Mouse (Mus musculus) embryonic facial prominence, embryonic 11.5 days (tissue): ENCODE measurements around the gene Pbxip1. TPM values are rescaled to one million over a fixed set of nuclear protein-coding genes. Genes with fewer than 3 reads are reported as not detected.

Experiments
- polyA plus RNA-seq: library from polyadenylated mRNA; unstranded; fragments of >200 nt; fragmentation: Nextera tagmentation; extraction: Ambion mirVana; gene quantifications from 2 replicates; pipeline ENCODE4 v1.2.1, GENCODE M21; 2014

The Pbxip1 gene
- polyA plus RNA-seq, 1 experiment from 2014 or later: 9.1 TPM

Other genes starting within 250 kb of the Pbxip1 start
- 34.6 TPM in 2 replicates for gene Gba, start 233.8 kb upstream of the Pbxip1 start, polyA plus RNA-seq
- gene Thbs3, start 221.5 kb upstream of the Pbxip1 start, polyA plus RNA-seq: 24.4 and 26.0 TPM in 2 replicates
- 208 and 225 TPM in 2 replicates for gene Mtx1, start 209.6 kb upstream of the Pbxip1 start, polyA plus RNA-seq
- gene Muc1, start 207.6 kb upstream of the Pbxip1 start, polyA plus RNA-seq: 0.90 and 1.3 TPM in 2 replicates
- gene Krtcap2, start 190.7 kb upstream of the Pbxip1 start, polyA plus RNA-seq: 287 and 288 TPM in 2 replicates
- 3.0 and 4.5 TPM in 2 replicates for gene Trim46, start 190.4 kb upstream of the Pbxip1 start, polyA plus RNA-seq
- 82.4 and 87.9 TPM in 2 replicates for gene Dpm3, start 177.3 kb upstream of the Pbxip1 start, polyA plus RNA-seq
- 39.8 and 45.7 TPM in 2 replicates for gene Slc50a1, start 166.1 kb upstream of the Pbxip1 start, polyA plus RNA-seq
- gene Efna1, start 155.6 kb upstream of the Pbxip1 start, polyA plus RNA-seq: 26.9 and 30.2 TPM in 2 replicates
- 6.6 and 8.3 TPM in 2 replicates for gene Efna3, start 113.7 kb upstream of the Pbxip1 start, polyA plus RNA-seq
- gene Efna4, start 98.7 kb upstream of the Pbxip1 start, polyA plus RNA-seq: 39.1 and 39.5 TPM in 2 replicates
- gene Adam15, start 86.7 kb upstream of the Pbxip1 start, polyA plus RNA-seq: 17.8 and 17.9 TPM in 2 replicates
- gene Dcst2, start 74.7 kb upstream of the Pbxip1 start, polyA plus RNA-seq: 0.32 TPM in 1 of 2 replicates, not detected in the other
- gene Dcst1, start 71.5 kb upstream of the Pbxip1 start, polyA plus RNA-seq: 0.21 TPM in 1 of 2 replicates, not detected in the other
- 0.49 and 1.1 TPM in 2 replicates for gene Zbtb7b, start 41.9 kb upstream of the Pbxip1 start, polyA plus RNA-seq
- gene Lenep, start 33.9 kb upstream of the Pbxip1 start, polyA plus RNA-seq: 0.80 TPM in 1 of 2 replicates, not detected in the other
- gene Flad1, start 24.8 kb upstream of the Pbxip1 start, polyA plus RNA-seq: 23.8 and 24.4 TPM in 2 replicates
- 648 and 668 TPM in 2 replicates for gene Cks1b, start 18.3 kb upstream of the Pbxip1 start, polyA plus RNA-seq
- 43.6 and 53.0 TPM in 2 replicates for gene Shc1, start 18.3 kb upstream of the Pbxip1 start, polyA plus RNA-seq
- 55.8 and 56.5 TPM in 2 replicates for gene Pygo2, start 6.5 kb upstream of the Pbxip1 start, polyA plus RNA-seq
- 57.3 and 58.9 TPM in 2 replicates for gene Pmvk, start 17.8 kb downstream of the Pbxip1 start, polyA plus RNA-seq
- 0.91 and 1.1 TPM in 2 replicates for gene Kcnn3, start 83.5 kb downstream of the Pbxip1 start, polyA plus RNA-seq